Mouse (Mus musculus) cerebellum, postnatal 25 days (tissue): ENCODE measurements around the gene Gjc2.
"Not testable (repeated sequence)": the region's sequence is repeated elsewhere in the genome, so short reads cannot be mapped to it uniquely, and the experiment has no call there.

ENCODE experiments used
- DNase-seq, 2 experiments: peaks; one replicate each; pipeline ENCODE4 v3.0.0; 2021; ENCODE audit warnings: mixed read lengths in 2 of 2

Gene Gjc2

DNA sequence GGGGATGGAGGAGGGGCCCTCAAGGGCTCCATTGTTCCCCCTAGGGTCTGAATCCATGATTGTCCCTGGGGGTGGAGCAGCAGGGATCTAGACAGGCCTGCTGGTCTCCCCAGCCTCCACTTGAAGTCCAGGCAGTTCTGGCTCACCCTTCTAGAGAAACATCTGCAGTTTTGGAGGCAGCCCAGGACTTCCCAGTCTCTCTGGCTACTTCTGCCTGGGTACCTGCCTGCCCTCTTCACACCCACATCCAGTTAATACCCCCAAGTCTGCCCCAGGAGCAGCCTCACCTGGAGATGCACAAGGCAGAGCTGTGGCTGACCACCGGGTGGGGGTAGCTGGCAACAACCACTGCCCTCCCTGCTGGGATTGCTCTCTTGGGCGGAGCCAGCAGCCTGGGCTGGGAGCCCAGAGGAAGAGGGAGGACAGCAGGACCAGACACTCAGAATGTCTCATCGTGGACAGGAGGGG, at the start of gene Gjc2:
Gene Gjc2, minus strand, starts transcription at position 350 of the 468 bp plus-strand sequence.
- peak; percentile 56 to 63 for DNase-seq

- no peak for DNase-seq
Observed at GRCm38 (mm10) chr11:59232797-59233196, 49.8 kb upstream of the Gjc2 start.

DNA sequence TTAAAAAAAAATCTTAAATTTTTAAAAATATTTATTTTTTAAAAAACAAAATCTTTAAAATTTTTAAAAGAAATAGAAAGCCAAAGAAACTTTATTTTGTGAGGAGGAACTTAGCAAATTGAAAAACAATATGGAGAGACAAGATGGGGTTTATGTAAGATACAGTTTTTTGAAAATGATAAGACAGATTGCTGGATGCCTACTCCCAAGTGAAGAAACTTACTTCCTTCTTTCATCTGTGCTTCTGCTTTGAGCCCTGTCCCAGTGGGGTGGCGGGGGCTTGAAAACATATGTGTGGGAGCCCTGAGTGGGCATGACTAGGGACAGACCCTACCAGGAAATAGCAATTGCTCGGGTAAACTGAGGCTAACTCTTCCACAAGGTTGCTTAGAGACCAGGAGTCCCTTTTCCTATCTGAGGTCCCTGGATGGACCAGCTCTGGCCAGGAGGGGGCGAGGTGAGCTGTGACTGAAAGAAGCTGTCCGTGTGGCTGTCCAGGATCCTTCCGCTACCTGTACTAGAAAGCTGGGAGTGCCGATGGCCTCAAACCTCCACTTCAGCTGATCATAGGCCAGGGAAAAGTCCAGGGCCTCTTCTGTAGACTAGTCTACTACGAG, 47.2 kb upstream of the Gjc2 start:
- DNase-seq = peak; percentile 73 to 86

DNA sequence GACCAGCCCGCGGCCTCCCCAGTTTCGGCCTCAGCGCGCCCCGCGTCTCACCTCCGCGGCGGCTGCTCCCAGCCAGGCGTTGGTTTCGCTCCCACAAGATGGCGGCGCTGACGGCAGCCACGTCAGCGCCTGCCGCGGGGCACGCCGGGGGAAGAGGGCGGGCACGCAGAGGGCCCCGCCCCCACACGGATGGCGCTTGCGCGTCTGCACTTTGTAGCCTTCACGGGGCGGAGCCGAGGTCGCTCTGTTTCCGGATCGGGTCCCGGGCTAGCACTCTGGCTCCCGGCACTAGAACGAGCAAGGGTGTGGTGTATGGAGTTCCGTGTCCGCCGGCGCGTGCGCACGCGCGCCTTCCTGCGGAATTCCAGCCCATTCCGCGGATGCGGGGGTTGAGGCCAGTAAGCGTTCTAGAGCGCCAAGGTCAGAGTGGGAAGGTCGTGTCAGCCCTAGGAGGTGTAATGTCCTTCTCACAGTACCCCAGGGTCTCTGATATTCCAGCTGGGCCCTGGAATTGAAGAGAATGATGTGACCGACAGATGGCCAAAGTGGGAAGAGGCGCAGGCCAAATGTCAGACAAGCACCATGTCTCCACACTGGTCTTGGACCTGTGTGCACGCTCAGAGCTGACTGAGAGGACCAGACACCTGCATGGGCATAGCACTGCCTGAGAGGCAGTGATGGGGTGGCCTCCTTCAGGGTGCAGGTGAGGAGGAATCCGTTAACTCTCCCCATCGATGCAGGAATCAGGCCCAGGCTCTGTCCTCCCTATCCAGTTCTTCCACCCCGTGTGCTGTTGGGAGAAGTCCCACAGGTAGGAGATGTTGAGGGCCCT, 45.3 kb upstream of the Gjc2 start, which contains the start of gene Arf1:
Gene Arf1, minus strand, starts transcription at position 149 of the 832 bp plus-strand sequence.
- DNase-seq = peak; percentile 97 to 99

- no peak for DNase-seq
Observed at GRCm38 (mm10) chr11:59227604-59228121, 44.6 kb upstream of the Gjc2 start.

DNA sequence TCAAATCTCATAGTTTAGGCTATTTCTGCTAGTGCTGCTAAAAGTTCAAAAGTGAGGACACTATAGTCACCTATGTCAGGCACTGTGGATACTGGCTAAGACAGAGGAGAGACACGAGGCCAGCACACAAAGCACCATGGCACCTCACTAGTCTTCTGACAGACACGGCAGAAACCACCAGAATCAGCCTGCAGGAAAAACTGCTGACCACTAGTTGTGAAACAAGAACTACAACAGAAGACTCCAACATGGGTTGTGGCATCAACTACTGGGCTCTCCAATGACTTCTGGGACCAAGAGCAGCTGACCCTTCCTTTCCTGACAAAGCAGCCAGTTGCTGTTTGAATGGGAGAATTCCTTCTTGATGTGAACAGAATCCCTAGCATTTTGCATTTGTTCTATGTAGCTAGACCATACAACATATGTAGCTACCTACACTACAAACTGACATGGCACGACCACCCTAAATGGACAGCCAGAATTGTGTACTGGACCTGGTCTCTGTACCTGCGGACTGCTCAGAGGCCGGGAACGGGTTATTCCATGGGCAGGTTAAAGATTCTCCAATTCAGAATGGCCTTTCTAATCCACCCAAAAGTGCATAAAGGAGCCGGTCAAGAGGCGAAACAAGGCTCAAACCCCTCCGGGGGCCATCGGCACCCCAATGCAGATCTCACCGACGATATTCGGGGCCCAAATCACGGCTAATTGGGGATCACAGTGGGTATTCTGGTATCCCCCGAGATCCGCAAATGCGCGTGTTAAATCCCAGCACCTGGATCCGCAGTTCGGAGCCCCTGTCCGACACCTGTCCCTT, 44.0 kb upstream of the Gjc2 start:
- DNase-seq = no peak

DNA sequence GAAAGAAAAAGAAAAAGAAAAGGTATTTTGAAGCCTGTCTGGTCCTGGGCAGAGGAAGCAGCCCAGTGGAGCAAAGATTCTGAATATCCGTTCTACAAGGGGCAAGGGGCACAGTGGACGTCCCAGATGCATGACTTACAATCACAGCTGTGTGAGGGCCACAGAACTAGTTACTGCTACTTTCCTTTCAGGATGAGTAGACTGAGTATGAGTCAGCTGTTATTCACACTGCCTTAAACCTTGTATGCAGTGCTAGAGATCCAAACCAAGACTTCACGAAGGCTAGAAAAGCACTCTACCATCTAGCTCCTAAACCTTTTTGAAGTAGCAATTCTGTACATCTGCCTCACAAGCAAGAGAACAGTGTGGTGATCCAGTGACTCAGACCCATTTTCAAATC, 43.2 kb upstream of the Gjc2 start:
- no peak for DNase-seq

DNA sequence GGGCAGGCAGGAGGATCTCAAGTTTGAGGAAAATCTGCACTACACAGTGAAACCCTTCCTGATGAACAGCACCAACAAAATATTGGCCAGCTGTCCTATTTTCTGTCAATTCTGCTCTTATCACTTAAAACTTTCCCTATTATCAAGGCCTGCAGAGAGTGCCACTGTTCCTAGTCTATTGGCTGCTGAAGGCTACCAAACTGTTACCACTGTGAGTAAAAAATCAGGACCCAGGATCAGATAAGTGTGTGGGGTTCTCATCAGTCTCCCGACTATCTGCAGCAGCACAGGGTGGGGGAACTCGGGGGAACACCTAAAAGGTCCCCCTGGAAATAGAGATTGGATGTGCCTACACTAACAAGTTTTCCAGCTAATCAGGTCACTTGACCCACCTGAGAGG, 42.2 kb upstream of the Gjc2 start:
- no peak for DNase-seq

DNA sequence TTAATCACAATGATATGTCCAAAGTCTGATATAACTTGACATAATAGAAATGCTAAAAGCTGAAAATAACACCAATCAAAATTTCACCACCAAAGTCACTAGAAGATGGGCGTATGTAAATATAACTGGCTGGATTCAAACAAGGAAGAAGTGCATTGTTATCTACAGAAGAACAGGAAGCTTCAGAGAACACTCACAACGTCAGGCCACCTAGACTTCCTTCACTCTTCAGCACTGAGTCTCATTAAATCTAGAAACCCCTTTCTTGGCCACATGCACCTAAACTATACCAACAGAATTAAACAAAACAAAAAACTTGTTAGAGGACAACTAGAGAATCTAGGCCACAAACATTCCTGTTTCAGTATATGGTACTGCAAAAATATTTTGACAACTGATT, 41.5 kb upstream of the Gjc2 start:
- no peak for DNase-seq

- no peak for DNase-seq
Observed at GRCm38 (mm10) chr11:59224025-59224424, 41.0 kb upstream of the Gjc2 start.

DNA sequence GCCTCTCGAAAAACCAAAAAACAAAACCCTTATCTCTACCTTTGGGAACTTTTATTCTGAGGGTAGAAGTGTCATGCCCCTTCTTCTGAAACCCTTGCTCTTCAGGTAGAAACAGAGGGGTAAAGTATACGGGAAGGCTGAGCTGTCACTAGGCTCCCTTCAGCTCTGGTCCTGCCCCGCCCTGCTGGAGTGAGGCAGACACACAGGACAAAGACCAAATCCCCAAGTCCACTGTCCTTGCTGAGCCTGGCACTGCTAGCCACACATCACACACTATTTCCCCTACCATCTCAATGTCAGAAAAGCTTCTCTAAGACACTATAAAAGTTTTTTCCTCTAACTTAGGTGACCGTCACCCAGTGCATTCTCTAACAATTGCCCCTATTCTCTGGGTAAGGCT, 39.3 kb upstream of the Gjc2 start:
- no peak for DNase-seq

GRCm38 (mm10) chr11:59221604-59222003, 38.6 kb upstream of the Gjc2 start:
- DNase-seq = no peak

DNA sequence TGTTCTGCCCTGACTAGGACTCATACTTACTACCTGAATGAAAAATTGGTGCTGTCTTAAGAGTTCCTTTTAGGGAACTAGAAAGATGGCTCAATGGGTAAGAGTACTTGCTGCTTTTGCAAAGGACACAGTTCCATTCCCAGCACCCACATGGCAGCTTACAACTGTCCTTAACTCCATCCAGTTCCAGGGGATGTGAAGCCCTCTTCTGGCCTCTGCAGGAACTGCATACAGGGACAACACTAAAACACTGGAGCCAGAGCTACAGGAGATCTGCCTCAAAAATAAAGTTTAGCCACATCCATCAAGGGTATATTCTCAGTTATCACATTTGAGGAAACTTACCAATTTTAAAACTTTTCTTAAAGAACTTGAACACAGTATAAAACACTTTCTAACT, 36.1 kb upstream of the Gjc2 start:
- no peak for DNase-seq

DNA sequence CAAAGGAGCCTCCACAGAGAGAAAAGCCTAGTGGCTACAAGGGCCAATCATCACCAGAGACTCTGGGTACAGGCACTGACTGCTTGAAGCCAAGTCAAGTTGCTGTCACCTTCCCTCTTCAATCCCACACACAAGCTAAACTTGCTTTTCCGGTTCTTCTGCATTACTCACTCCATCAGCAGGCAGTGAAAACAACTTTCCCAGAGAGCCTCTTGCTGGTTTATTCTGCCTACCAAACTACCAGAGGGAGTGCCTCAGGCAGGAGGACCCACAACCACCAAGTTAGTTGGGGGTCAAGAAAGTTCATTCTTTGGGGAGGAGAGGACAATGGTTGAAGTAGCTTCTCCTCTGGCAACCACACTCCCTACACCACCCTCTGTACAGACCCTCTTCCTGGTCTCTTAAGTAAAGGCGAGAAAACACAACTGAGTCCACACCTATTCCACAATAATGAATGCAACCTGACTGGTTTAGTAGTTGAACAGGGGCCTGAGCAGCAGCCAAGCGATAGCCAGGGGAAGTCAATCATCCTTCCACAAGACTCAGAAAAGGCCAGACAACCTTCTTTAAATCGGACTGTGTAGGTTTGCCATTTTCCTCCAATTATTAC, 35.5 kb upstream of the Gjc2 start:
- DNase-seq = no peak

GRCm38 (mm10) chr11:59216955-59217354, 33.9 kb upstream of the Gjc2 start:
- DNase-seq = no peak

DNA sequence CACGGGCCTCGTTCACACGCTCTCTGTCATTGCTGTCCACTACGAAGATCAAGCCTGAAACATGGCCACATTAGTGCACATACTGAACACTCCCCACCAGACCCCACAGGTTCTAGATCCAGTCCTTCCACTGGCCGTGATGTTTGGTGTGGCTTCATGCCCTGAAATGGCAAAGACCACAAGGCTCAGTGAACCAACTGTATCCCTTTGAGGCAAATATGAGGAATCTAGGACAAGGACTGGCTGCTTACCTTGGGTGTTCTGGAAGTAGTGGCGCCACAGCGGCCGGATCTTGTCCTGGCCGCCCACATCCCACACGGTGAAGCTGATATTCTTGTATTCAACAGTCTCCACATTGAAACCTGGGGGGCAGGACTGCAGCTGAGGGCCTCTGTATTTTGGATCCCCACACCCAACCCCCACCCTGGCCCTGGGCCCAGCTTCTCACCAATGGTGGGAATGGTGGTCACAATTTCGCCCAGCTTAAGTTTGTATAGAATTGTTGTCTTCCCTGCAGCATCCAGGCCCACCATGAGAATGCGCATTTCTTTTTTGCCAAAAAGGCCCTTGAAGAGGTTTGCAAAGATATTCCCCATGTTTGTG, 30.0 kb upstream of the Gjc2 start:
- DNase-seq = no peak

GRCm38 (mm10) chr11:59212320-59212719, 29.3 kb upstream of the Gjc2 start:
- DNase-seq = not testable (repeated sequence)

DNA sequence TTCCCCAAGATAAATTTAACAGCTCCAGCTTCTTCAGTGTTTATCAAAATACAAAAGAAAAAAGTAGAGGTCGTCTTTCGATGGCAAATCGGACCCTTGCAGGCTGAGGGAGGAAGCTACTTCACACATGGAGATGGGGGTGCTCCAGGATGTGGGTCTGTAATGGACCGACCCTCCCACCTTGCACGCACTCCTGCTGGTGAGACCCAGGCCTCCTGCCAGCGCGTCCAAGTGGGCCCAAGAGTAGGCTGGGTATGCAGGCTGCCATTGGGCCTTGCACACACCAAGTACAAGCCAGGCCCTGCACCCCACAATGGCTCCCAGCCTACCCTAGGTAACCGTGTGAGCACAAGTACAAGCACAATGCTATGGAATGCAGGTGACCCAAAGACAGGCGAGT, 28.5 kb upstream of the Gjc2 start:
- not testable (repeated sequence) for DNase-seq

GRCm38 (mm10) chr11:59210020-59210419, 27.0 kb upstream of the Gjc2 start:
- DNase-seq = no peak

- peak in 1 of 2 experiments; percentile 52 for DNase-seq
Observed at GRCm38 (mm10) chr11:59209580-59209979, 26.6 kb upstream of the Gjc2 start.

GRCm38 (mm10) chr11:59209003-59209441, 26.0 kb upstream of the Gjc2 start:
- peak; percentile 62 to 73 for DNase-seq
